Mouse (Mus musculus) embryonic fibroblast, embryonic 13.5 days (primary cell): Measurements from ENCODE around the gene Zswim4. TPM values are rescaled to one million over a fixed set of nuclear protein-coding genes. Genes with fewer than 3 reads are reported as not detected.

ENCODE experiments used
- H3K27ac ChIP-seq: 2 replicates; pipeline ENCODE4 v1.5.1; 2012; ENCODE audit warnings: low read length, control low read depth, inconsistent platforms; ENCODE audit not compliant: insufficient read depth
- H3K4me1 ChIP-seq: 2 replicates; pipeline ENCODE4 v1.6.1; 2011; ENCODE audit warnings: low read length; ENCODE audit not compliant: control insufficient read depth, insufficient read depth
- H3K4me3 ChIP-seq: 2 replicates; pipeline ENCODE4 v1.5.1; 2011; ENCODE audit warnings: mild to moderate bottlenecking, control low read depth, low read length; ENCODE audit not compliant: insufficient read depth
- CTCF ChIP-seq: IDR thresholded peaks from 2 replicates; pipeline ENCODE4 v1.5.1; 2011; ENCODE audit warnings: mild to moderate bottlenecking, control low read depth, low read length, moderate library complexity, borderline replicate concordance; ENCODE audit not compliant: insufficient read depth
- POLR2A ChIP-seq: IDR thresholded peaks from 2 replicates; pipeline ENCODE4 v1.6.1; 2011; ENCODE audit warnings: low read depth, mild to moderate bottlenecking, control low read depth, low read length, moderate library complexity
- polyA plus RNA-seq: library from polyadenylated mRNA; stranded (reverse); fragments of >200 nt; gene quantifications from 2 replicates; pipeline ENCODE4 v1.2.4, GENCODE M21; 2011; ENCODE audit warnings: low read depth; ENCODE audit not compliant: missing spikeins, insufficient read length

Zswim4 gene
- polyA plus RNA-seq, 1 experiment, result 7.3 TPM

GRCm38 (mm10) chr8:84230735-84231134 lies 6.1 kb downstream of the Zswim4 start:
- H3K4me3 ChIP-seq, result no peak overlapping the region
- no peaks in the 10 kb centered on the region for H3K4me1 ChIP-seq
- TF ChIP-seq POLR2A, result no peak
- peak; percentile 41; the same call in 1 of the 2 replicates for TF ChIP-seq CTCF
- H3K27ac ChIP-seq, result no peak overlapping the region

GRCm38 (mm10) chr8:84223322-84224029 lies 13.4 kb downstream of the Zswim4 start:
- no peak overlapping the region for H3K27ac ChIP-seq
- H3K4me1 ChIP-seq, result no peaks in the 10 kb centered on the region
- TF ChIP-seq CTCF, result no peak
- no peak for TF ChIP-seq POLR2A
- no peak overlapping the region for H3K4me3 ChIP-seq

- no peaks in the 10 kb centered on the region for H3K4me1 ChIP-seq
- no peak for TF ChIP-seq CTCF
- H3K27ac ChIP-seq, result no peak overlapping the region
- H3K4me3 ChIP-seq, result no peak overlapping the region
These were observed 14.2 kb downstream of the Zswim4 start for GRCm38 (mm10) chr8:84222566-84223165.

- TF ChIP-seq CTCF (no peak), POLR2A (no peak)
- Histone ChIP-seq H3K4me3 (no peak overlapping the region), H3K4me1 (no peaks in the 10 kb centered on the region), H3K27ac (no peak overlapping the region)
These were observed 16.8 kb downstream of the Zswim4 start for GRCm38 (mm10) chr8:84220105-84220504.

- Histone ChIP-seq H3K4me1 (no peaks in the 10 kb centered on the region), H3K4me3 (no peak overlapping the region), H3K27ac (no peak overlapping the region)
- TF ChIP-seq POLR2A (no peak), CTCF (no peak)
These were observed 18.7 kb downstream of the Zswim4 start for GRCm38 (mm10) chr8:84218143-84218542.

- Histone ChIP-seq H3K27ac (no peak overlapping the region), H3K4me3 (no peak overlapping the region), H3K4me1 (no peaks in the 10 kb centered on the region)
- TF ChIP-seq POLR2A, result no peak
- no peak for TF ChIP-seq CTCF
These were observed 19.6 kb downstream of the Zswim4 start for GRCm38 (mm10) chr8:84217206-84217605.

GRCm38 (mm10) chr8:84213277-84213676 lies 23.6 kb downstream of the Zswim4 start:
- no peak overlapping the region for H3K27ac ChIP-seq
- no peak overlapping the region for H3K4me3 ChIP-seq
- H3K4me1 ChIP-seq, result no peaks in the 10 kb centered on the region
- TF ChIP-seq CTCF, result no peak
- no peak for TF ChIP-seq POLR2A

- no peak overlapping the region for H3K27ac ChIP-seq
- TF ChIP-seq POLR2A, result no peak
- no peak for TF ChIP-seq CTCF
- no peaks in the 10 kb centered on the region; the same call in 1 of the 2 replicates for H3K4me1 ChIP-seq
- H3K4me3 ChIP-seq, result no peak overlapping the region
These were observed 24.8 kb downstream of the Zswim4 start for GRCm38 (mm10) chr8:84211881-84212563.

GRCm38 (mm10) chr8:84211202-84211601 lies 25.7 kb downstream of the Zswim4 start:
- Histone ChIP-seq H3K4me1 (no peaks in the 10 kb centered on the region; the same call in 1 of the 2 replicates), H3K4me3 (no peak overlapping the region), H3K27ac (no peak overlapping the region)
- TF ChIP-seq CTCF (no peak), POLR2A (no peak)
